Mouse (Mus musculus): ENCODE results near the gene Zfhx3.

GRCm38 (mm10) chr8:108742465-108742864 is 800.0 kb downstream of the Zfhx3 start:
- TF ChIP-seq CTCF (IDR thresholded peaks at IDR 0.05; ENCODE audit: low read depth) (no peak), EP300 (IDR thresholded peaks at IDR 0.05; ENCODE audit: low read depth) (no peak)

Measured in liver, embryonic 14.5 days (tissue).